Mouse (Mus musculus): ENCODE measurements around the gene Mroh3. TPM values are rescaled to one million over a fixed set of nuclear protein-coding genes. Genes with fewer than 3 reads are reported as not detected.

Gene Mroh3
- not detected for total RNA-seq (2021)

GRCm38 (mm10) chr1:136212803-136213202, at the start of gene Mroh3:
Gene Mroh3 (minus strand): TSS chr1:136212828.
- intact Hi-C loops (cut with DNase I) = loop anchor here (1.0 to 10.0 kb wide), 2 partner anchors 43 to 98 kb away; no protein-coding TSS in a partner anchor
- peak; percentile 21 to 54 for DNase-seq

GRCm38 (mm10) chr1:136260635-136261238, 48.1 kb upstream of the Mroh3 start, which contains the start of gene Gpr25:
Gene Gpr25 (minus strand): TSS chr1:136260873.
- intact Hi-C loops (cut with DNase I) = no loop called here

GRCm38 (mm10) chr1:136259893-136260634, 47.4 kb upstream of the Mroh3 start:
- DNase-seq = peak; percentile 73 to 76
- intact Hi-C loops (cut with DNase I) = no loop called here

More at GRCm38 (mm10) chr1:136260635-136261238, 48.1 kb upstream of the Mroh3 start, which contains the start of gene Gpr25:
- DNase-seq = no peak

GRCm38 (mm10) chr1:136259543-136259892, 46.9 kb upstream of the Mroh3 start:
- no peak for DNase-seq
- intact Hi-C loops (cut with DNase I) = no loop called here

GRCm38 (mm10) chr1:136258495-136258894, 45.9 kb upstream of the Mroh3 start:
- no peak for DNase-seq
- intact Hi-C loops (cut with DNase I) = no loop called here

- intact Hi-C loops (cut with DNase I) = no loop called here
- no peak for DNase-seq
Observed at GRCm38 (mm10) chr1:136255657-136256056, 43.0 kb upstream of the Mroh3 start.

- DNase-seq = no peak
- intact Hi-C loops (cut with DNase I) = no loop called here
Observed at GRCm38 (mm10) chr1:136255174-136255573, 42.5 kb upstream of the Mroh3 start.

- DNase-seq = no peak
- intact Hi-C loops (cut with DNase I) = no loop called here
Observed at GRCm38 (mm10) chr1:136254503-136255065, 42.0 kb upstream of the Mroh3 start.

GRCm38 (mm10) chr1:136253472-136253871, 40.8 kb upstream of the Mroh3 start:
- intact Hi-C loops (cut with DNase I) = no loop called here
- DNase-seq = no peak

- intact Hi-C loops (cut with DNase I) = no loop called here
- DNase-seq = no peak
Observed at GRCm38 (mm10) chr1:136249662-136250061, 37.0 kb upstream of the Mroh3 start.

GRCm38 (mm10) chr1:136247393-136247792, 34.8 kb upstream of the Mroh3 start:
- DNase-seq = no peak
- intact Hi-C loops (cut with DNase I) = no loop called here

- intact Hi-C loops (cut with DNase I) = no loop called here
Observed at GRCm38 (mm10) chr1:136244469-136244868, 31.8 kb upstream of the Mroh3 start.

GRCm38 (mm10) chr1:136241801-136242200, 29.2 kb upstream of the Mroh3 start:
- intact Hi-C loops (cut with DNase I) = no loop called here
- no peak for DNase-seq

More at GRCm38 (mm10) chr1:136244469-136244868, 31.8 kb upstream of the Mroh3 start:
- DNase-seq = no peak

GRCm38 (mm10) chr1:136238495-136238894, 25.9 kb upstream of the Mroh3 start:
- intact Hi-C loops (cut with DNase I) = no loop called here
- DNase-seq = no peak

GRCm38 (mm10) chr1:136234595-136235092, 22.0 kb upstream of the Mroh3 start:
- intact Hi-C loops (cut with DNase I) = no loop called here
- no peak for DNase-seq

- DNase-seq = peak; percentile 14 to 27
- intact Hi-C loops (cut with DNase I) = no loop called here
Observed at GRCm38 (mm10) chr1:136233892-136234594, 21.4 kb upstream of the Mroh3 start, which contains the start of gene Inava. Gene Inava (minus strand): TSS chr1:136234264.

- intact Hi-C loops (cut with DNase I) = no loop called here
Observed at GRCm38 (mm10) chr1:136232986-136233790, 20.6 kb upstream of the Mroh3 start.

GRCm38 (mm10) chr1:136232285-136232926, 19.8 kb upstream of the Mroh3 start:
- no peak for DNase-seq
- intact Hi-C loops (cut with DNase I) = no loop called here

More at GRCm38 (mm10) chr1:136232986-136233790, 20.6 kb upstream of the Mroh3 start:
- DNase-seq = no peak

GRCm38 (mm10) chr1:136231596-136231995, 19.0 kb upstream of the Mroh3 start:
- DNase-seq = no peak
- intact Hi-C loops (cut with DNase I) = no loop called here
